Mouse (Mus musculus): ENCODE results near the gene Wdsub1. TPM values are rescaled to one million over a fixed set of nuclear protein-coding genes. Genes with fewer than 3 reads are reported as not detected.

The Wdsub1 gene
- polyA plus RNA-seq, 1 experiment from 2014 or later = 19.0 TPM

GRCm38 (mm10) chr2:59841944-59842343 lies 40.4 kb downstream of the Wdsub1 start:
- no peak for DNase-seq (ENCODE audit: low spot score)

DNA sequence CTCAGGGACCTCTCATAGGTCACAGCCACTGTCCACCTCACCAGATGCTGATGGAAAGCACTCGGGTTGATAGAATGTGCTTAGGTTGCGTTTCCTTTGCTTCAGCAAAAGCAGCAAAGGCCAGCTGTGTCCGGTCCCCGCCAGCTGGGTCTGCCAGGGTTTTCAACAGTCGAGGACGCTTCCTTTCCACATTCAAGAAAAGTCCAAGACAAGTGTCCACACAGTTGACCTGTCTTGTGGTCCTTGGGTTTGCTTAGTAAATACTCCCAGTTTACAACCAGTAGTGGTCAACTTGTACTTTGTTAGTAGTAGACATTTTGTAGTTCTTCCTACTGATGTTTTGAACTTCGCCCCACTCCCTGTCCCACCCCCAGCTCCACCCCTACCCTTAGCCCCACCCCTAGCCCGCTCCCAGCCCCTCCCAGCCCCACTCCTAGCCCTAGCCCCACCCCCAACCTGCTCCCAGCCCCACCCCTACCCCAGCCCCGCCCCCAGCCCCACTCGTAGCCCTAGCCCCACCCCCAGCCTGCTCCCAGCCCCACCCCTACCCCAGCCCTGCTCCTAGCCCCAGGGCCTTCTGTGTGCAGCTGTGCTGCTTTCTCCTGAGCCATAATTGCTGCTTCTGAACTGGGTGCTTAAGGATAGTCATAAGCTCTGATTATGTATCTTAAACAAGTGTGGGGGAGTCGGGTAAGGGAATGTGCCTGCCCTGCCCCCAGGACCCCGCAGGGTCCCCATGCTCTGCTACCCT lies 41.0 kb downstream of the Wdsub1 start:
- DNase-seq (ENCODE audit: low spot score) = peak; percentile 19

- no peak for DNase-seq (ENCODE audit: low spot score)
These were observed 42.2 kb downstream of the Wdsub1 start for GRCm38 (mm10) chr2:59840191-59840590.

DNA sequence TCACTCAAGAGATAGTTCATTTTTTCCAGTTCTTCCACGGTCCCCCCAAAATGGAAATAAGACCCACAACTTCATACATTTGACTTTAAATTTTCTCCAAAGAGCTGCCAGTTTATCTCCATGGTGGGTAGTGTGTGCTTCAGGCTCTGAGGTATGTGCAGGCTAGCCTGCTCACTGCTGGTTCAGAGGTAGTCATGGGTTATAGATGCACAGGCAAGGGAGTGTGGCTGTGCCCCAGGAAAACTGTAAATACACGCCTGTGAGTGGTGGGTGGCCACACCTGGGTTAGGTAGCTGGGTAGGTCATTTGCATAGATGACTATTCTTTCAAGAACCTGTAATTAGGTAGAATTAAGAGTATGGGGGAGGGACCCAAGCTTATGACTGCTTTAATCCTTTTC lies 42.6 kb downstream of the Wdsub1 start:
- DNase-seq (ENCODE audit: low spot score) = no peak

- DNase-seq (ENCODE audit: low spot score) = no peak
These were observed 43.6 kb downstream of the Wdsub1 start for GRCm38 (mm10) chr2:59838825-59839224.

GRCm38 (mm10) chr2:59831831-59832230 lies 50.6 kb downstream of the Wdsub1 start:
- DNase-seq (ENCODE audit: low spot score) = no peak

DNA sequence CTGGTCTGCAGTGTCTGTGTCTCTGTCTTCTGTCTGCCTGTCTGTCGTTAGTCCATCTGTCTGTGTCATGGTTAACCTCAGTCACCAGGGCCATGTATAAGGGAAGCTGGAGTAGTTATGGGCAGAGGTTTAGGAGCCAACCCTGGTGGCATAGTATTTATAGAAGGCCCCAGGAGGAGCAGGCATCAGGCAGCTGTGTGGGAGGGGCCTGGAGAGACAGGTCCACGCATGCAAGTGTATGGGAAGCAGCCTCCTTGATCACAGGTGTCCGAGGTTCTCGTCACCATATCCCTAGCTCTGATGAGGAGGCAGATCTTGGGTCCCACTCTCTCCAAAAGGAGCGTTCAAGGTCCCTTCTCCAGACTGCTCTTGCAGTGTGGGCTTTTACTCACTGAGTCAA lies 51.5 kb downstream of the Wdsub1 start:
- DNase-seq (ENCODE audit: low spot score) = no peak

- DNase-seq (ENCODE audit: low spot score) = no peak
These were observed 52.2 kb downstream of the Wdsub1 start for GRCm38 (mm10) chr2:59830151-59830550.

DNA sequence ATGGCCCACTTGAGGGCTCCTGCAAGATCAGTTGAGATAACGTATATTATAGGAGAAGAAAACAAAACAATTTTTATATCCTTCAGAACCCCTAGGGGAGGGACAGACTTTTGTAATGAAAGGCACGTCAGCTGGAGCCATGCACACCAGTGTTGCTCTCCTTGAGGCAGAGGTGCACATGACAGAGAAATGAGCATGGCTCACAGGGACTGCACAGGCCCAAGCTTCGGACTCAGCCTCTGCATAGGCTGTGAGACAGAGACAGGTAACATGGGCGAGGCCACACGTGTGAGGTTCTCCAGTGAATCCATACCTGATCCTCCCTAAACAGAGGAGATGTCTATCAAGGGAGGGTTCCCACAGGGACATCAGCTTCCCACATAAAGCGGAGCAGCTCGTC lies 52.7 kb downstream of the Wdsub1 start:
- DNase-seq (ENCODE audit: low spot score) = no peak

GRCm38 (mm10) chr2:59828777-59829508 lies 53.4 kb downstream of the Wdsub1 start:
- peak; percentile 40 for DNase-seq (ENCODE audit: low spot score)

GRCm38 (mm10) chr2:59828103-59828655 lies 54.2 kb downstream of the Wdsub1 start:
- DNase-seq (ENCODE audit: low spot score) = no peak

GRCm38 (mm10) chr2:59825380-59825779 lies 57.0 kb downstream of the Wdsub1 start:
- no peak for DNase-seq (ENCODE audit: low spot score)

- DNase-seq (ENCODE audit: low spot score) = no peak
These were observed 58.1 kb downstream of the Wdsub1 start for GRCm38 (mm10) chr2:59824289-59824688.

- DNase-seq (ENCODE audit: low spot score) = no peak
These were observed 61.3 kb downstream of the Wdsub1 start for GRCm38 (mm10) chr2:59821044-59821443.

DNA sequence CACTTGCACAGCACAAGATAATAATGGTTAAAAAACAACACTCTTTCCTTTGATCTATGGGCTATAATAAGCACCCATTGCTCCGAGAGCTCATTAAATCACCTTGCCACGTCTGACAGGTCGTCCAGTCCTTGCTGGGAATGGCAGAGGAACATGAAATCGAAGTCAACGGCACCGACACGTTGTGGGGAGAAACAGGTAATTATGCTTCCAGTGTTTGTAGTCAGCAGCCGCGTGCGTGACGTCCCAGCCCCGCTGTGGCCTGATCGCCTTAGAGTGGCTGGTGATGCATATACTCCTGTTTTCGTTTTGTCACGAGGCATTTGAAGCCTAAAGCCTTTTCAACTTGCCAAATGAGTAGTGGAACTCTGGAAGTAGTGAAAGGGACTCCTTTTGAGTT lies 62.3 kb downstream of the Wdsub1 start:
- no peak for DNase-seq (ENCODE audit: low spot score)

GRCm38 (mm10) chr2:59819415-59819814 lies 63.0 kb downstream of the Wdsub1 start:
- no peak for DNase-seq (ENCODE audit: low spot score)

GRCm38 (mm10) chr2:59818663-59819062 lies 63.7 kb downstream of the Wdsub1 start:
- DNase-seq (ENCODE audit: low spot score) = no peak

DNA sequence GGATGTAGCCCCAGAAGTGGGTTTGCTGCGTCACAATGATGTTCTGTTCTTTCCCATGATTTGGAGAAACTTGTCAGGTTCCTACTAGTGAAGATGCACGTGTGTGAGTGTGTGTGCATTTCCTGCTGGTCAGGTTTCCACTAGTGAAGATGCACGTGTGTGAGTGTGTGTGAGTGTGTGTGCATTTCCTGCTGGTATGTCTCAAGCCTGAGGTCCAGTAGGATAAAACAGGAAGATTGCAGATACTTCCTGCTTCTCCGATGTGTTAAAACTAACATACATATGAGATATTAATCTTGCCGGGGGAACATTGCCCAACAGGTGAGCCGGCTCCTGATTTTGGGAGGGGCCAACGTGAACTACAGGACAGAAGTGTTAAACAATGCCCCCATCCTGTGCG lies 67.4 kb downstream of the Wdsub1 start:
- DNase-seq (ENCODE audit: low spot score) = no peak

DNA sequence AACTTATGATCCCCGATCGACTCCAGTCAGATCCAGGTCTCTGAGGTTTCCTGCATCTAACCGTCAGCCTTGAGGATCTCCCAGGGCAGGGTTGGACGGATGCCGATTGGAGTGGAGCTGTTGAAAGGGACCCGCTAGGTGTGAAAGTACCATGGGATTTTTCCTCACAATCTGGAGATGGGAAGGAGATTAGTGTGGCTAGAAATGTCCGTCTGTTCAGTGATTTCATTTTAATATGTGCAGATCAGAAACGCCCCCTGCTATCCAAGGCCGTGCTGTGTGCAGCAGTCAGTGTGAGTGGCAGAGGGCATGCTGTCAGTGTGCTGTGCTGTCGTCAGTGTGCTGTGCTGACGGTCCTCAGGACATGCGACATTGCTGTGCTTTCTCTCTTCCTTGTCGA lies 68.9 kb downstream of the Wdsub1 start:
- no peak for DNase-seq (ENCODE audit: low spot score)

DNA sequence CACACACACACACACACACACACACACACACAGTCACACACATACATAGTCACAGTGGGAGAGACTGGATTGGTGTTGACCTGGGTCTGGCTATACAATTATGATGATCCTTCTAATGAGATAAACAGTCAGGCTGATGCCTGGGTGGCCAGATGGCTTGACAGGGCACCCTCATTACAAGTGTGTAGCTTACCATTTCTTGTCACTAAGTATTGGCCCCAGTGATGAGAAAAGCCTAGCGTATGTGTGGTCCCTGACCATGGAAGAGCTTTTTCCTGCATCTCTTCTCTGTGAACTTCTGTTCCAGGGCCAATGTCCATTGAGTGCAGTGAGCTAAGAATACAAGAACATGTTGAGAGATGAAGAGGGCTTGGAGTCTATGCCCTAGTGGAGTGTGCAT lies 69.8 kb downstream of the Wdsub1 start:
- DNase-seq (ENCODE audit: low spot score) = no peak

- DNase-seq (ENCODE audit: low spot score) = no peak
These were observed 71.1 kb downstream of the Wdsub1 start for GRCm38 (mm10) chr2:59811247-59811646.

DNA sequence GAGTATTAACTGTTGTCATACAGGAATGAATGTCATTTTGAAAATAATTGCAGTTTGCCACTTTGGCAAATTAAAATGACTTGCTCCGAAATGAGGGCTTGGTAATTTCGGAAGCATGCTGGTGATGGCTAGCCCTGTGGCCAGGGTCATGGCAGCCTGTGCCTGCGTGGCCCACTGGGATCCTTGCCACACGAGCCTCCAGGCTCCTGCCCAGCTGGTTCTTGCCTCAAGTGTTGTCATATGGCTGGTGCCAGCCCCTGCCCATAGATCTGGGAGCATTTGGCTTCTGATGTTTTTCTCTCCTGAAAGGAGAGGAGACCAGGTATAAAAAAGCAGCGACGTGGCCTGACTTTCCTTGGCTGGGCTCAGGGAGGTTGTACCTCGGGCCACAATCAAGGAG lies 72.4 kb downstream of the Wdsub1 start:
- DNase-seq (ENCODE audit: low spot score) = no peak

- no peak for DNase-seq (ENCODE audit: low spot score)
These were observed 73.8 kb downstream of the Wdsub1 start for GRCm38 (mm10) chr2:59808608-59809007.

Measured in thymus, postnatal 0 days (tissue).